Mouse (Mus musculus): Measurements from ENCODE around the gene Col9a2.

DNA sequence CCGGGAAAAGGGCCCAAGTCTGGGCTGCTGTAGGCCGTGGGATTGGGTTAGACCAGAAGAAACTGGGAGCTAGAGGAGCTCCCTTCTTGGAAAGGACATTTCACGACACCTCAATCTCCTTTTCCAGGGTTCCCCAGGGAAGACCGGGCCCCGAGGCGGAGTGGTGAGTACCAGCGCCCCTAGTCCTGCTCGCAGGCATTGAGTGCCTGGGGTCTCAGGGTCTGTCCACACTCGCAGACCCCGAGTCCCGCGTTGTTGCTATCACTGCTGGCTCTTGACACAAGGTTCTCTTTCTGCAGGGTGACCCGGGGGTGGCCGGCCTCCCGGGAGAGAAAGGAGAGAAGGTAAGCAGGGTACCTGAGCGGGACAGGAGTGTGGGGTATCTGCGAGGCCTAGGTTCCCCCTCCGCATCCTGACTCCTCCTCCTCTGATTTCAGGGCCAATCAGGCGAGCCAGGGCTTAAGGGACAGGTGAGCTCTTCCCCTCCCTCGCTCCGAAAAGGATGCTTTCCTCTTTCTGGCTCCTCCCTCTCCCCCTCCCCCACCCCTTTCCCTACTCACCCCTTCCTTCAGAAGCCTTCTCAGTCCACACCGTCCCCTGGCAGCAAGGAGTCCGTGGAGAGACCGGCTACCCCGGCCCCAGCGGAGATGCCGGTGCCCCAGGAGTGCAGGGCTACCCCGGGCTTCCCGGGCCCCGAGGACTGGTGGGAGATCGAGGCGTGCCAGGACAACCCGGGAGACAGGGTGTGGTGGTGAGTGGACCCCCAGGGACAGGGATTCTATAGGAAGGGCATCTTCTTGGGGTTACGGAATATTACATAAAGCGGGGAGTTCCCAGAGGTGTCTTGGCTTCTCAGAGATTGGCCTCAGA, 13.5 kb downstream of the Col9a2 start:
- TF ChIP-seq CTCF (IDR thresholded peaks at IDR 0.05; ENCODE audit: low read depth, low read length) (no peak), POLR2A (IDR thresholded peaks at IDR 0.05; ENCODE audit: borderline replicate concordance, low read depth, low read length) (no peak)
